8 mouse cellular contexts compared by ENCODE assay signal in the genomic region with DNA sequence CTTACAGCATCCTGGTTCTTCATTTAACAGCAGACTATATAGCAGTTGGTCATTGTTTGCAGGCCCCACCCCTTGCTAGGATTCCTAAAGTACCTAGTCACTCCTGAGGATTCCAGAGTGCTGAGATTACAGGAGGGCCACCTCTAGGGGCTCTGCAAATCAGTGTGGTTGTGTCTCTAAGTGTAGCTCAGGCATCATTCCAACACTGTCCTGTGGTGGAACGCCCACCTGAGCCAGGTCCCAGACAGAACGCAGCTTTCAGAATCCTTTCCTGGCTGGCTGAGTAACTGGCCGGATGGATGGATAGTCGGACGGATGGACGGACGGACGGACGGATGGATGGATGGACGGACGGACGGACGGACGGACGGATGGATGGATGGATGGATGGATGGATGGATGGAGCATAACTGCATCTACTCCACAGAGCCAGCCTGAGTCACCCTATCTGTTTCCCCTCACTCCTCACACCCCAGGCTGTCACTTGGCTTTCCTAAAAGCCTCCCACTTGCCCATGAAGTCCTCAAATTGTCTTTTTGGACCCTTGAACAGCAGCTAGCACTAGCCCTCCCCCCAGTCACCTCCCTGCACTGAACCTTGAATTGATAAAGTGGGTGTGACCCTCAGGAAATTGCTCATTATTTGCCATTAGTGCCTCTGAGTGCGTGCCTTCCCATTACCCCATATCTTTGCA. TPM values are rescaled to one million over a fixed set of nuclear protein-coding genes. Genes with fewer than 3 reads are reported as not detected.
DNase-seq lines count a peak whose midpoint lies in the region; ATAC-seq and TF ChIP-seq lines count a peak whose summit lies in the region.

No protein-coding gene starts in this region.

- 65% methylated on average over 16 of the region's 16 CpGs for WGBS in lung, postnatal 0 days
- WGBS in lung, adult 2 months = 68% methylated on average over 16 of the region's 16 CpGs
- 85% methylated on average over 16 of the region's 16 CpGs for WGBS in forebrain, embryonic 13.5 days
- 77% methylated on average over 16 of the region's 16 CpGs for WGBS in limb, embryonic 13.5 days
- WGBS in stomach, embryonic 14.5 days = 77% methylated on average over 16 of the region's 16 CpGs

- H3K27ac ChIP-seq in lung, postnatal 0 days (ENCODE audit: low read length) = peak overlapping the region; percentile 57; the same call in 1 of the 2 replicates
- no peak overlapping the region for H3K27ac ChIP-seq in forebrain, embryonic 13.5 days
- no peak overlapping the region for H3K27ac ChIP-seq in limb, embryonic 13.5 days
- H3K27ac ChIP-seq in stomach, embryonic 14.5 days (ENCODE audit: low read length) = no peak overlapping the region

- ATAC-seq in lung, postnatal 0 days = peak; percentile 83
- ATAC-seq in forebrain, embryonic 13.5 days = no peak; the same call in none of the 2 replicates
- peak; percentile 21; the same call in 1 of the 2 replicates for ATAC-seq in limb, embryonic 13.5 days (ENCODE audit: low FRiP score, low read depth)
- peak; percentile 42 for ATAC-seq in stomach, embryonic 14.5 days (ENCODE audit: insufficient number of reproducible peaks, insufficient read depth, low FRiP score, low read depth)

- TF ChIP-seq CTCF in lung, postnatal 0 days (IDR thresholded peaks at IDR 0.05) = no peak
- TF ChIP-seq CTCF in lung, adult 2 months (IDR thresholded peaks at IDR 0.05; ENCODE audit: insufficient read depth, low read length) = no peak

- H3K4me2 ChIP-seq in lung, postnatal 0 days (replicated peaks; ENCODE audit: low read depth, low read length) = peak overlapping the region; percentile 69
- H3K4me2 ChIP-seq in forebrain, embryonic 13.5 days = peak overlapping the region; percentile 77
- H3K4me2 ChIP-seq in limb, embryonic 13.5 days (replicated peaks) = peak overlapping the region; percentile 83
- peak overlapping the region; percentile 74 for H3K4me2 ChIP-seq in stomach, embryonic 14.5 days (replicated peaks; ENCODE audit: low read depth, low read length)

- H3K4me3 ChIP-seq in lung, postnatal 0 days (ENCODE audit: low read depth, low read length) = peak overlapping the region; percentile 33
- H3K4me3 ChIP-seq in lung, adult 2 months (replicated peaks; ENCODE audit: extremely low read depth, low read depth, low read length) = no peak overlapping the region
- H3K4me3 ChIP-seq in forebrain, embryonic 13.5 days = peak overlapping the region; percentile 46
- H3K4me3 ChIP-seq in limb, embryonic 13.5 days = peak overlapping the region; percentile 51
- H3K4me3 ChIP-seq in stomach, embryonic 14.5 days (ENCODE audit: low read depth, low read length) = peak overlapping the region; percentile 38

- H3K36me3 ChIP-seq in lung, postnatal 0 days (ENCODE audit: insufficient read depth, low read length) = no peaks in the 10 kb centered on the region
- no peaks in the 10 kb centered on the region for H3K36me3 ChIP-seq in forebrain, embryonic 13.5 days (ENCODE audit: poor library complexity, severe bottlenecking)
- H3K36me3 ChIP-seq in limb, embryonic 13.5 days = no peaks in the 10 kb centered on the region
- H3K36me3 ChIP-seq in stomach, embryonic 14.5 days (ENCODE audit: control insufficient read depth, insufficient read depth, low read length) = no peaks in the 10 kb centered on the region

- peak; percentile 71 for DNase-seq in lung, postnatal 0 days (ENCODE audit: low spot score)
- DNase-seq in lung, adult 2 months = no peak
- no peak for DNase-seq in left cerebral cortex, adult 8-10 months (ENCODE audit: low spot score in 2 of 2)
- DNase-seq in adrenal gland, adult 2 months = no peak
- no peak for DNase-seq in retina, postnatal 1 day

- no peaks in the 10 kb centered on the region for H3K27me3 ChIP-seq in lung, postnatal 0 days (replicated peaks; ENCODE audit: insufficient read depth, low read length)
- peaks cover 3% of the 10 kb centered on the region; the same call in 1 of the 2 replicates for H3K27me3 ChIP-seq in forebrain, embryonic 13.5 days
- H3K27me3 ChIP-seq in limb, embryonic 13.5 days = peaks cover 18% of the 10 kb centered on the region
- no peaks in the 10 kb centered on the region for H3K27me3 ChIP-seq in stomach, embryonic 14.5 days (ENCODE audit: control insufficient read depth, insufficient read depth, low read length)

- TF ChIP-seq EP300 in lung, postnatal 0 days (IDR thresholded peaks at IDR 0.05) = peak; percentile 58

- H3K9me3 ChIP-seq in lung, postnatal 0 days (ENCODE audit: low read length) = no peaks in the 10 kb centered on the region
- H3K9me3 ChIP-seq in forebrain, embryonic 13.5 days (replicated peaks) = no peaks in the 10 kb centered on the region
- no peaks in the 10 kb centered on the region for H3K9me3 ChIP-seq in limb, embryonic 13.5 days
- no peaks in the 10 kb centered on the region for H3K9me3 ChIP-seq in stomach, embryonic 14.5 days (ENCODE audit: control insufficient read depth, low read depth, low read length)

- TF ChIP-seq POLR2A in lung, adult 2 months (IDR thresholded peaks at IDR 0.05; ENCODE audit: borderline replicate concordance, extremely low read depth, low read depth, low read length) = no peak

- H3K4me1 ChIP-seq in lung, postnatal 0 days (ENCODE audit: insufficient read depth, low read depth, low read length) = peaks cover 7% of the 10 kb centered on the region; the same call in 1 of the 2 replicates
- peaks cover 4% of the 10 kb centered on the region; the same call in 1 of the 2 replicates for H3K4me1 ChIP-seq in lung, adult 2 months (ENCODE audit: control insufficient read depth, insufficient read depth, low read length)
- H3K4me1 ChIP-seq in forebrain, embryonic 13.5 days = peaks cover 14% of the 10 kb centered on the region
- peaks cover 11% of the 10 kb centered on the region for H3K4me1 ChIP-seq in limb, embryonic 13.5 days
- H3K4me1 ChIP-seq in stomach, embryonic 14.5 days (ENCODE audit: control insufficient read depth, insufficient read depth, low read length) = 0 out of 2 replicates have a peak, but pooled peaks cover 2% of the 10 kb centered on the region

- peak overlapping the region; percentile 40 for H3K9ac ChIP-seq in lung, postnatal 0 days (replicated peaks; ENCODE audit: low read depth)
- peak overlapping the region; percentile 66 for H3K9ac ChIP-seq in forebrain, embryonic 13.5 days
- peak overlapping the region; percentile 72 for H3K9ac ChIP-seq in limb, embryonic 13.5 days
- H3K9ac ChIP-seq in stomach, embryonic 14.5 days (replicated peaks; ENCODE audit: low read depth, low read length) = peak overlapping the region; percentile 29; the same call in 1 of the 2 replicates

RNA-seq across cellular contexts. Expression of a gene that starts 0.4 kb away (rescaled TPM):
- polyA plus RNA-seq in lung, postnatal 0 days (2015; fragmentation: Nextera tagmentation; extraction: Ambion mirVana) = 2.6 and 3.0 TPM in 2 replicates
- polyA plus RNA-seq in lung, adult 2 months (2012; rRNA removed) = 1.4 and 2.1 TPM in 2 replicates
- 2.7 and 4.4 TPM in 2 replicates for polyA plus RNA-seq in forebrain, embryonic 13.5 days (2015; fragmentation: Nextera tagmentation; extraction: Ambion mirVana)
- 4.1 and 4.2 TPM in 2 replicates for polyA plus RNA-seq in limb, embryonic 13.5 days (2015; fragmentation: Nextera tagmentation; extraction: Ambion mirVana)
- polyA plus RNA-seq in stomach, embryonic 14.5 days (2014; fragmentation: Nextera tagmentation; extraction: Ambion mirVana) = 8.2 and 9.4 TPM in 2 replicates
- total RNA-seq in left cerebral cortex, adult 8-10 months (2022) = 10 to 100 TPM; 10.1 to 11.4 (median 10.5) TPM
- 1 to 10 TPM in 1 of 2 experiments, under 1 TPM in 1; 0.55 to 1.2 TPM for total RNA-seq in adrenal gland, adult 2 months (2021)
- polyA plus RNA-seq in adrenal gland, adult 2 months (2012; rRNA removed) = 1.2 and 1.4 TPM in 2 replicates

RNA-seq across cellular contexts. Expression of a gene that starts 41.3 kb away (rescaled TPM):
- 23.2 TPM in 2 replicates for polyA plus RNA-seq in lung, postnatal 0 days (2015; fragmentation: Nextera tagmentation; extraction: Ambion mirVana)
- polyA plus RNA-seq in lung, adult 2 months (2012; rRNA removed) = 24.6 and 25.3 TPM in 2 replicates
- polyA plus RNA-seq in forebrain, embryonic 13.5 days (2015; fragmentation: Nextera tagmentation; extraction: Ambion mirVana) = 40.1 and 44.4 TPM in 2 replicates
- polyA plus RNA-seq in limb, embryonic 13.5 days (2015; fragmentation: Nextera tagmentation; extraction: Ambion mirVana) = 34.5 and 37.0 TPM in 2 replicates
- 39.8 and 43.1 TPM in 2 replicates for polyA plus RNA-seq in stomach, embryonic 14.5 days (2014; fragmentation: Nextera tagmentation; extraction: Ambion mirVana)
- 10 to 100 TPM; 34.6 to 43.3 (median 39.4) TPM for total RNA-seq in left cerebral cortex, adult 8-10 months (2022)
- total RNA-seq in adrenal gland, adult 2 months (2021) = 10 to 100 TPM; 27.4 to 34.8 TPM
- polyA plus RNA-seq in adrenal gland, adult 2 months (2012; rRNA removed) = 31.9 and 32.2 TPM in 2 replicates
